Mouse (Mus musculus) 416B (cell line): ENCODE data around the gene Epn3.

Experiments used
- DNase-seq: peaks from one replicate; pipeline ENCODE4 v3.0.0; 2011; ENCODE audit warnings: low read depth

Gene Epn3

DNA sequence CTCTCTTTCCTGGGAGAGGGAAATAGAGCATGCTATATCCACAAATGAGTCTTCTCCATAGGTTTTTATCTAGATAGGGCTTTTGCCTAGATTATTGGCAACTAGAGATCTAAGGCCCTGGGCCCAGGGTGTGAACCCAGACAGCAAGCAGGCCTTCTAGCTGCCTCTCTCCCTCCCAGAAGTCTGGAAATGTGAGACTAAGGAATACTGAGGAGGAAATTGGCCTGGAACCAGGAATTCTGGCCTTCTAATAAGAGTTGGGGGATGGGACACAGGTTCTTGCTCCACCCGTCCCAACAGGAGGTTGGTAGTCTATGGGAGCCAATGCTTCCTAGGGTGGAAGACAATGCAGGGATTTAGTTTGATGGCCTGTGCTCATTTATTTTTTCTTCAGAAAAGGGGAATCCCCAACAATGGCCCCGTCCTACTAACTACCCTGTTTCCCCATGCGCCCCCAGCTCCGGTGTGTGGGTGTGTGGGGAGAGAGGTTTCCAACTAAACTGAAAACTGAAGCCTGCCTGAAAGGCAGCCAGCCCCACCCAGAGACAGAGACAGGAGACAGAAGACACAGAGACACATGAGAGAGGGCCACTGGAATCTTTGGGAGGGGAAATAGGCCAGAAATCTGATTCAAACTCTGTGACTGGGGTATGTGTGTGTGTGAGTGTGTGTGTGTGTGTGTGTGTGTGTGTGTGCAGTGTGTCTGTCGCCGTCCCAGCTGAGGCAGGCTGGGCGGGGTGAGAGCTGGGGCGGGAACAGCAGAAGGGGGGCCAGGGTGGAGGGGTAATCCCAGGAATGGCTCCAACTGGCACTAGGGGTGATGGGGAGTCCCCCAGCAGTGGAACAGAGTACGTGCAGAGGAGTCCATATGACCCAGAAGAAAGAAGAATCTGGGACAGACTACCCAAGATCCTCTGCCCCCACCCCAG is 30.4 kb downstream of the Epn3 start:
- no peak for DNase-seq

GRCm38 (mm10) chr11:94468582-94469064 is 31.2 kb downstream of the Epn3 start:
- no peak for DNase-seq

DNA sequence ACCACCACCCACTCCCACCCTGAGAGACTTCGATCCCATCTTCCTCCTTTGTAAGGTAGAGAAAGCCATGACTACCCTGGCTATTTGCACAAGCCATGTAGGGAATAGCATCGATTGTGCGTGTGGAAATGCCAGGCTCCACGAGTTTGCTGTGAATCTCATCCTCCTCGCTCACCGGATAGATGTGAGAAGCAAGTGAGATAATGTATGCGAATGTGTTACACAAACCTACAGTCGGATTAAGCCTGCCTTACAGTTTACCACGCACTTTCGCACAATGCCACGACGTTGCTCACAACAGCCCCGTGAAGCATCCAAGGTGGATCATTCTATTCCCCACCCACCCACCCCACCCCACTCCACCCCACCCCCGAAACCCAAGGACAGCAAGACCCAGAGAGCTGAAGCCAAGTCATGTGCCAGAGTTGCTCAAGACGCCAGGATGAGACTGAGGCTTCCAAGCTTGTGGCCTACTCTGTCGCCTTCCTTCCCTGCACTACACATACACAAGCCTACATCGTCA is 33.4 kb downstream of the Epn3 start:
- DNase-seq: no peak

DNA sequence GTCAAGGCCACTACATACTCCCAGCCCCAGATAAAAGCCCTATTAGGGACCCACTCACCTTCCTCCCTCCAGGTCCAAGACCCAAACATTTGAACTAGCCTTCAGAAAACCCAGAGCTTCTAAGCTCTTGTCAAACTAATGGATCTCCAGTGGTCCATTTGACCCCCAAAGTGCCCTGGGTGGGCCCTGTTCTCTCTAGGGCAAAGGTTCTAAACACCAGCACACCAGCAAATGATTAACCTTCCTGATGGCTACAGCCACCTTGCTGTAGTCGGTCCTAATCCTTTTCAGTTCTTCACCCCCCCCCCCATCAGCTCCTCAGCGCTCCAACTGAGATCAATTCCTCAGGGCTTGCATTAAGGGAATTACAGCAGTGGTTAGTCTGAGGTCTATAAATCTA is 35.6 kb downstream of the Epn3 start:
- no peak for DNase-seq

DNA sequence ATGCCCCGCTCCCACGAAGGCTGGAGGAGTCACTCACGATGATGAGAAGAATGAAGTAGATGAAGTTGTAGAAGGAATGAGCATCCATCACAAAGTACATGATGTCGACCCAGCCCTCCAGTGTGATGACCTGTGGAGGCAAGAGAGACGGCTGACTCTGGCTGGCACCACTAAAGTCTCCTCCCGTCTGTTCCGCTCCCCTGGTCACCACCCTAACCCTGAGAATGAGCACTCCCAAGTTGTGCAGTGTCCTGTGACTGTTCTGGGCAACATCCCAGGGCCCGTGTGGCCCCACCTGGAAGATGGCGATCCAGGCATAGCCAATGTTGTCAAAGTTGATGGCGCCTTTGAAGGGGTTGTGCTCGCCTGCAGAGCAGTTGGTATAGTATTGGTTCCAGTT is 37.9 kb downstream of the Epn3 start:
- no peak for DNase-seq

DNA sequence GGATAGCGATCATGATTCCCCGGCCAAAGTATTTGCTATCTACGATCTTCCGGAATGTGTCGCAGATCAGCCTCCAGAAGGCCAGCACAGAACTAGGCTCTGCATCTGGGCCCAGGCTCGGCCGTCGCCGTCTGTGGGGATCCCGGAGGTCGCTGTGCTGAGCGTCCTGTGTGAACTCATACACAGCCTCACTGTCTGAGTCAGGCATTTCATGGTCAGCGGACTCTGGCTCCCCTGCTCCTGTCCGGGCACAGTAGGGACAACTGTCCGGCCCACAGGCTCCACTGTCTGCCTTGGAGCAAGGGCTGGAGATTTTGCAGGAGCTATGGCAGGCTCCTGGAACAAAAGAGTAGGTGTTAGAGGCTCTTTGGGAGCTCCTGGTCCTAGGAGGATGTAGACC is 42.8 kb downstream of the Epn3 start:
- no peak for DNase-seq

DNA sequence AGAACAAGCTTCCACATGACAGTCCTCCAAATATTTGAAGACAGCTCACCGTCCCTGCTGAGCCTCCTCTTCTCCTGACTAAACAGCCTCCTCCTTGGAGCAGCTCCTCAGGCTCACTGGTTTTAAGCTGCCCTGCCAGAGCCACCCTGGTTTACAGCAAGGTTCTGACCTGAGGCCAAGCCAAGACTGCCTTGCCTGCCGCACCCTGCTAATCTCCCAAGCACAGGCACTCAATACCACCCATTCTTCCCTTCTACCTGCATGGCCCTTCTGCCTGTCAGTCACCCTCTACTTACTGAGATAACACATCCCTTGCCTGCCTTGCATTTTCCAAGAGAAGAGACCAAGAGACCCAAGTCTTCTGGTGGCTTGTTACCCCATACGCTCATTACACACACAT is 43.4 kb downstream of the Epn3 start:
- no peak for DNase-seq

- no peak for DNase-seq
These were observed 44.5 kb downstream of the Epn3 start for GRCm38 (mm10) chr11:94455161-94455820.

DNA sequence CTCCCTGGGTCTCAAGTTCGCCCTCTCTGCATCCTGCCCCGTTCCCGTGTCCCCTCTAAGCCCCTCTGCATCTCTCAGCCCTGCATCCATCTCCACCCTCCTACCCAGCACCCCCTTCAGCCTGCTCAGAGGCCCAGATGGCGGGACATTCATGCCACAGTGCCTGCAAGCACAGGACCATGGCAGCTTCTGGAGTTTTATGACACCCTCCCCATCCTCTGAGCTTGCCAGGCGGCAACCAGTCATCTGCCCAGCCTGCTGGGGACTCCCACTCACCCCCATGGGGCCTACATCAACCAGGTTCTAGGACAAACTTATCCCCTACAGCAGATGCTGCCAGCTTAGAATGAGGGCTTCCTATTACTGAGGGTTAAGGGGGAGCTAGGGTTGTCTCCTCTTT is 45.0 kb downstream of the Epn3 start:
- DNase-seq: no peak

DNA sequence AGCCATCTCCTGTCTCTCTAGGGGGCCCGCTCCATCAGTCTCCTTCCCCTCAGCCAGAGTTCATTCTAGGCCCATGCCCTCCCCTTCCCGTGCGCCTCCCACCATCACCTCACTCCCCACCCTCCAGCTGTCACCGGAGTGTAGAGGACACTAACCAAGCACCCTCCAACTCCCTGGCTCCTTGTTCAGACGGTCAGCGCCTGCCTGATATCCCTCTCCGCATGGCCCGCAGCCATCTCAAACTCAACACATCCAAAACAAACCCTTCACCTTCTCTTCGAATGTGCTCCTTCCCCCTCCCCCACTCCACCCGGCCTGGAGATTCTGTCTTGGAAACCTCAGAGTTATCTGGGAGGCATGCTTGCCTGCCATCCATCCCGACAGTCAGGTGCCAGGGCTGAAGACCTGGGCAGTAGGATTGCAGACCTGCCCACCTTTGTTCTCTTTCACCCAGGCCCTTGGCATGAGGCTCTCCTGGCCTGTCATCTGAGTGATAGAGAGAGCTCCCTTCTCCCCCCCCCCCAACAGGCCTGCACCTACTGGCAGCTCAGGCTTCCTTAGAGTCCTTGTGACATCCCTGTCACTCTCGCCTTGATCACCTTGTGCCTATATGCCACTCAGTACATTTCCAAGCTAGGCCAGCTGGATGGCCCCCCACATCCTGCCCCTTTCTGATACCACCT is 48.5 kb downstream of the Epn3 start:
- DNase-seq: no peak

GRCm38 (mm10) chr11:94449886-94450285 is 49.9 kb downstream of the Epn3 start:
- no peak for DNase-seq

- DNase-seq: no peak
These were observed 50.5 kb downstream of the Epn3 start for GRCm38 (mm10) chr11:94449239-94449638.

GRCm38 (mm10) chr11:94447017-94447416 is 52.8 kb downstream of the Epn3 start:
- no peak for DNase-seq

GRCm38 (mm10) chr11:94445300-94445699 is 54.5 kb downstream of the Epn3 start:
- no peak for DNase-seq

DNA sequence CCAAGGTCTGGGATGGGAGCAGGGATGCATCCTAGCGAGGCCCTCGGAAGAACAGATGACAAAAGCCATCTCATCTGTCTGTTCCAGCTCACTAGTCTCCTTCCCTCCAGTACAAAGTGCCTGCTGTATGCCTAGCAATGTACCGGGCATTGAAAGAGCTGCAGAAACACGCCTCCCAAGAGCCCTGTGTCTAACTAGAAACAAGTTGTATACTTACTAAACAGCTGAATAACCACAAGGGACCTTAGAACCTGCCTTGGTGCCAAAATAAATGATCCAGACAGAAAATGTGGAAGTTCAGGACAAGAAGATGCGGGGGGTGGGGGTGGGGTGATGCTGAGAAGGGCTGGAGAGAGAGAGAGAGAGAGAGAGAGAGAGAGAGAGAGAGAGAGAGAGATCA is 54.9 kb downstream of the Epn3 start:
- no peak for DNase-seq

- no peak for DNase-seq
These were observed 58.0 kb downstream of the Epn3 start for GRCm38 (mm10) chr11:94441752-94442151.

- DNase-seq: no peak
These were observed 58.7 kb downstream of the Epn3 start for GRCm38 (mm10) chr11:94441122-94441521.

DNA sequence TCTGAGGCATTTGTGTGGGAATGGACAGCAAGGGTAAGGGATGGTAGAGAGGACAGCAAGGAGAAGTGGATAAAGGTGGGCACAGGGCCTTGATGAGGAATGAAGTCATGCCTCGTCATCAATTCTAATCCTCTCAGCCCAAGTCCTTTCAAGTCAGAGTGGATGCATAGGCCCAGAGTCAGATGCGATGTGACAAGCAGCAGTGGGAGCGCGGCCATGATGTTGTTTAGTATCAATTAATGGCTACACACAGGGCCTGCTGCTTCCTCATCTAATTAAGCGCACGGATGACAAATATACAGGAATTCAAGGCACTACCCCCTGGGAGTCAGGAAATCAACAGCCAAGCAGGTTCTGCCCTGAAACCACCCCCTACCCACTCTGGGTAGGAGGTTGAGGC is 59.4 kb downstream of the Epn3 start:
- no peak for DNase-seq
